Mouse (Mus musculus) mesoderm, embryonic 11.5 days (tissue): Measurements from ENCODE around the gene Calhm5.

Source experiments
- DNase-seq: peaks from one replicate; pipeline ENCODE4 v3.0.0-alpha.2; 2012; ENCODE audit warnings: low read depth, low spot score

Calhm5 gene

DNA sequence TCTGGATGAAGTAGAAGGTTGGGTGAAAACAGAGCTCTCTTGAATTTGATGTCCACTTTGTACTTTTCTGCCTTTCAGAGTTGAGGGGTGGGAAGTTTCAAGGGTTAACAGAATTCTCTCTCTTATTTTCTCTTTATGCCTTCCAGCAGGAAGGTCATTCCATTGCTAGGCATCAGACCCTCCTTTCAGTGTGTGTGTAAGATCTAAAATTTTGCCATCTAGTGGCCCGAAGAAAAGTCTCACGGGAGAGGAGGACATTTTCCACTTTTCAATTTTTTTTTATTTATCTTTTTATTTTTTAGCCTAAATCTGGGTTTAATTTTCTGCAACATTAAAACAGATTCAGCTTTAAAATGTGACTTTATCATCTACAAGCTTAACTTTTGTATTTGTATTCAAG, 24.7 kb downstream of the Calhm5 start:
- DNase-seq = no peak

DNA sequence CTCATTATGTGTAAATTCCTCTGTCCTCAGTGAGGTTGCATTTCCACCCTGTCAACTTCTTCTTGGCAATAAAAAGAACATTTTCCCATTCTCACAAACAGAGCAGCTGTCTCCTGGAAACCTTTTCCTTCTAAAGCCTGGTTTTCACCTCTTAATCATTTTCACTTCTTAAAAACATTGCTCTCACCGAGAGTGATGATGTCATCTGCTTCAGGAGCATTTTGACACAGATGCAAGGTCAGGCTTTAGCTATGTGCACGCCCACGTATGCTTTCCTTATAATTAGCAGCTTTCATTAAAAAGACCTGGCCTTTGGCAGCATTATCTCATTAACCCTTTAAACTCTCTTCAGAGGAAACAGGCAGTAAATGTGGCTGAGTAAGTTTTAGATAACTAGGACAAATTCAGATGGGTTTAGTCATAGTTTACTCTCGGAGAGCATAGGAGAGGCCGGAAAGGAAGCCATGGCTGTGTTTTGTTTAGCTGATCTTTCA, 25.3 kb downstream of the Calhm5 start:
- no peak for DNase-seq

DNA sequence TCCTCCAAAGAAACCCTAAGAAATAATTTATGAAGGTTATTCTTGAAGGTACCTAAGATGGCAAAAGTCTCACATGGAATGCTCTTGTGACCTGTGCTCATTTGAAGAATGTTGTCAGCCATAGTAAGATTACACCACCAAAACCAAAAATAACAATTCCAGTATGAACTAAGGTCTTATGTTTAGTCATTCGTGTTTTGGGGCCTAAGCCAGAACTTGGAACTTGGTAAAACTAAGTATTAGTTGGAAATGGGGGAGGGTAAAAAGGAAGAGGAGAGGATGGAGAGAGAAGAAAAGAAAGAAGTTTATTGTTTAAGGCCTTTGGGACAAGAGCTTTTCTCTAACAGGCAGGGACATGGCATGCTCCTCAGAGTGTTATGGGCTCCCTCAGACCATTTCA, 26.7 kb downstream of the Calhm5 start:
- no peak for DNase-seq

DNA sequence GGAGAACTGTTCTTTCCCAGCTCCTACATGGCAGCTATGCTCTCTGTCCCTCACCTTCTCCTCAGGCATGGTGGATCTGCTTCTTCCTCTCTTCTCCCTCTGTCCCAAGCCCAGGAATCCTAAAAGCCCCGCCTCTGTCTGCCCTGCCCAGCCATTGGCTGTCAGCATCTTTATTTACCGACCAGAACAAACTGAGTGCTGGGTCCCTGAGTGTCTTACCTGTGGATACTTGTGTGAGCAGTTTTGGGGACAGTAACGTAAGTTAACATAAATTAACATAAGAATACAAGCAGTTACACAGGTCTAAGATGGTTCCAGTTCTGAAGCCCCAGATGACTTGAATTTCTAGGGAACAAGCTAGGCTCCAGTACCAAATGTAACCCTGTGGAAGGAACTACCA, 29.7 kb downstream of the Calhm5 start:
- no peak for DNase-seq

DNA sequence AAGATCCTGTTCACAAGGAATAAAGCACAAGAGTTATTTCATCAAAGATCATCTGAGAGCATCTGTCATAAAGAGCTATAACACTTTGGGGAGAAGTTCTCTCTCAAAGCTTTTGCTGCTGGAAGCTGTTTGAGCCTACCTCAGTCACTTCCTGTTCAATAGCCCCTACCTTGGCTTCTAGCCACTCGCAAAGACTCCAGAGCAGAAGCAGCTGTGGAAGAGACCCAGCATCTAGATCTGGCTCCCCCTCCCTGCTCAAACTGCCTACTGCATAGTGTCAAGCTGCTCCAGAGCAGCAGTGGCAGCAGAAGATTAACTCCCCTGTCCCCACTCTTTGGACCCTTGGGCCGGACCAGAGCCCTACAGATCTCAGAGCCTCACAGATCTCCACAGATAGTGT, 42.3 kb downstream of the Calhm5 start:
- DNase-seq = no peak

DNA sequence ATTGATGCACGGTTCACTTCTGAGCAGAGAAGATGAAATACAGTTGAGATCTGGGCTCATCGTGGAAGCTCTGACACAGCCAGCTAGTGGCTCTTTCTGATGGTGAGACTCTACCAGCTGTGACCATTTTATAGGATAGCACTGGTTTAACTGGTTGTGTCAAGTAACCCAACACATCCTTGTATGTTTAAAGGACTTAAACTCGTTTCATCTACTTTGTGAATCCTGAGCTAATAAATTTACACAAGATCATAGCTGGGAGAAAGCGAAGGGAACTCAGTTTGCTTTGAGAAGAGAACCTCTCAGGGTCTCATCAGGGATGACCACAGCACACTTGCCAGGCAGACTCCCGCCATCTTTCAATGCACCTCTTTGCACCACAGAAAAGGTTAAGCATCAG, 52.1 kb downstream of the Calhm5 start, which contains the start of gene Calhm4:
Gene Calhm4 (minus strand): TSS at position 101 of the 400 bp plus-strand sequence.
- DNase-seq = no peak
